Mouse (Mus musculus) kidney, adult 18-20 months (tissue): ENCODE measurements around the gene Plch2.

Source experiments
- DNase-seq: peaks from one replicate; pipeline ENCODE4 v3.0.0; 2021

The Plch2 gene

GRCm38 (mm10) chr4:154983767-154984166 lies 72.8 kb downstream of the Plch2 start:
- no peak for DNase-seq

GRCm38 (mm10) chr4:154982247-154983120 lies 74.1 kb downstream of the Plch2 start:
- DNase-seq = no peak

- peak; percentile 53 for DNase-seq
Observed at GRCm38 (mm10) chr4:154981530-154981929, 75.1 kb downstream of the Plch2 start.

- DNase-seq = no peak
Observed at GRCm38 (mm10) chr4:154981076-154981475, 75.5 kb downstream of the Plch2 start.

GRCm38 (mm10) chr4:154980110-154980509 lies 76.5 kb downstream of the Plch2 start:
- no peak for DNase-seq

GRCm38 (mm10) chr4:154974163-154974611 lies 82.4 kb downstream of the Plch2 start:
- no peak for DNase-seq

GRCm38 (mm10) chr4:154972546-154972945 lies 84.0 kb downstream of the Plch2 start:
- no peak for DNase-seq

GRCm38 (mm10) chr4:154967173-154967572 lies 89.4 kb downstream of the Plch2 start:
- DNase-seq = peak; percentile 61

- DNase-seq = no peak
Observed at GRCm38 (mm10) chr4:154965856-154966255, 90.7 kb downstream of the Plch2 start.

GRCm38 (mm10) chr4:154964581-154965235 lies 91.9 kb downstream of the Plch2 start:
- peak; percentile 13 for DNase-seq

- peak; percentile 93 for DNase-seq
Observed at GRCm38 (mm10) chr4:154963901-154964580, 92.5 kb downstream of the Plch2 start, which contains the start of gene Pank4. Gene Pank4 (plus strand): TSS chr4:154964123.

GRCm38 (mm10) chr4:154963190-154963836 lies 93.3 kb downstream of the Plch2 start:
- no peak for DNase-seq

GRCm38 (mm10) chr4:154962683-154963082 lies 93.9 kb downstream of the Plch2 start:
- DNase-seq = no peak

GRCm38 (mm10) chr4:154961911-154962310 lies 94.7 kb downstream of the Plch2 start:
- no peak for DNase-seq

- peak; percentile 47 for DNase-seq
Observed at GRCm38 (mm10) chr4:154961226-154961738, 95.3 kb downstream of the Plch2 start.

GRCm38 (mm10) chr4:154960690-154961225 lies 95.8 kb downstream of the Plch2 start, which contains the start of gene Hes5:
Gene Hes5 (plus strand): TSS chr4:154960923.
- no peak for DNase-seq

GRCm38 (mm10) chr4:154960021-154960689 lies 96.4 kb downstream of the Plch2 start:
- DNase-seq = no peak

- no peak for DNase-seq
Observed at GRCm38 (mm10) chr4:154958621-154959020, 98.0 kb downstream of the Plch2 start.

GRCm38 (mm10) chr4:154958171-154958570 lies 98.4 kb downstream of the Plch2 start:
- no peak for DNase-seq

GRCm38 (mm10) chr4:154957289-154957993 lies 99.1 kb downstream of the Plch2 start:
- no peak for DNase-seq

- DNase-seq = no peak
Observed at GRCm38 (mm10) chr4:154956604-154957003, 100.0 kb downstream of the Plch2 start.
